ENCODE assay signal across 17 mouse cellular contexts in genomic region chr13:67201656-67202055, GRCm38 (mm10).
"Had no signal": no experiment of that assay in that cellular context is flagged by ENCODE, and none has a peak within 500 bp of the region (broad histone marks: within the 10 kb centered on the region; RNA-seq: fewer than 3 reads in every experiment).

No protein-coding gene starts in this region.

- ATAC-seq: lung, postnatal 0 days; midbrain, embryonic 13.5 days; midbrain, embryonic 15.5 days had no signal

- H3K4me2 ChIP-seq: lung, embryonic 15.5 days; midbrain, embryonic 11.5 days; midbrain, embryonic 13.5 days; midbrain, embryonic 15.5 days; neural tube, embryonic 12.5 days; stomach, embryonic 15.5 days had no signal

- H3K9me3 ChIP-seq: lung, embryonic 15.5 days; megakaryocyte, embryonic 14.5 days; midbrain, embryonic 13.5 days; midbrain, embryonic 15.5 days; neural tube, embryonic 12.5 days; stomach, embryonic 15.5 days had no signal

- H3K4me1 ChIP-seq: lung, embryonic 15.5 days; megakaryocyte, embryonic 14.5 days; midbrain, embryonic 13.5 days; midbrain, embryonic 15.5 days; neural tube, embryonic 12.5 days; stomach, embryonic 15.5 days had no signal

- H3K36me3 ChIP-seq: lung, embryonic 15.5 days; midbrain, embryonic 13.5 days; neural tube, embryonic 12.5 days; stomach, embryonic 15.5 days had no signal

- DNase-seq: lung, adult 2 months; lung, postnatal 14 days; lung, postnatal 36 days; right cerebral cortex, postnatal 14 days; thymus, adult 2 months; thymus, postnatal 25 days; thymus, postnatal 4 days had no signal

- H3K4me3 ChIP-seq: lung, embryonic 15.5 days; megakaryocyte, embryonic 14.5 days; midbrain, embryonic 13.5 days; midbrain, embryonic 15.5 days; neural tube, embryonic 12.5 days; stomach, embryonic 15.5 days had no signal

- H3K27ac ChIP-seq: lung, embryonic 15.5 days; macrophage; midbrain, embryonic 13.5 days; midbrain, embryonic 15.5 days; neural tube, embryonic 12.5 days; stomach, embryonic 15.5 days; stomach, postnatal 0 days had no signal

- H3K9ac ChIP-seq: lung, embryonic 15.5 days; midbrain, embryonic 13.5 days; midbrain, embryonic 15.5 days; neural tube, embryonic 12.5 days; stomach, embryonic 15.5 days had no signal

- H3K27me3 ChIP-seq: lung, embryonic 15.5 days; megakaryocyte, embryonic 14.5 days; midbrain, embryonic 13.5 days; midbrain, embryonic 15.5 days; neural tube, embryonic 12.5 days; stomach, embryonic 15.5 days had no signal
